Mouse (Mus musculus) cerebellum, postnatal 36 days (tissue): Measurements from ENCODE around the gene Smim17.
"Not testable (repeated sequence)": the region's sequence is repeated elsewhere in the genome, so short reads cannot be mapped to it uniquely, and the experiment has no call there.

Experiments
- DNase-seq, 2 experiments: peaks; one replicate each; pipeline ENCODE4 v3.0.0; 2021 to 2022; ENCODE audit warnings: mixed read lengths in 2 of 2

The Smim17 gene

DNA sequence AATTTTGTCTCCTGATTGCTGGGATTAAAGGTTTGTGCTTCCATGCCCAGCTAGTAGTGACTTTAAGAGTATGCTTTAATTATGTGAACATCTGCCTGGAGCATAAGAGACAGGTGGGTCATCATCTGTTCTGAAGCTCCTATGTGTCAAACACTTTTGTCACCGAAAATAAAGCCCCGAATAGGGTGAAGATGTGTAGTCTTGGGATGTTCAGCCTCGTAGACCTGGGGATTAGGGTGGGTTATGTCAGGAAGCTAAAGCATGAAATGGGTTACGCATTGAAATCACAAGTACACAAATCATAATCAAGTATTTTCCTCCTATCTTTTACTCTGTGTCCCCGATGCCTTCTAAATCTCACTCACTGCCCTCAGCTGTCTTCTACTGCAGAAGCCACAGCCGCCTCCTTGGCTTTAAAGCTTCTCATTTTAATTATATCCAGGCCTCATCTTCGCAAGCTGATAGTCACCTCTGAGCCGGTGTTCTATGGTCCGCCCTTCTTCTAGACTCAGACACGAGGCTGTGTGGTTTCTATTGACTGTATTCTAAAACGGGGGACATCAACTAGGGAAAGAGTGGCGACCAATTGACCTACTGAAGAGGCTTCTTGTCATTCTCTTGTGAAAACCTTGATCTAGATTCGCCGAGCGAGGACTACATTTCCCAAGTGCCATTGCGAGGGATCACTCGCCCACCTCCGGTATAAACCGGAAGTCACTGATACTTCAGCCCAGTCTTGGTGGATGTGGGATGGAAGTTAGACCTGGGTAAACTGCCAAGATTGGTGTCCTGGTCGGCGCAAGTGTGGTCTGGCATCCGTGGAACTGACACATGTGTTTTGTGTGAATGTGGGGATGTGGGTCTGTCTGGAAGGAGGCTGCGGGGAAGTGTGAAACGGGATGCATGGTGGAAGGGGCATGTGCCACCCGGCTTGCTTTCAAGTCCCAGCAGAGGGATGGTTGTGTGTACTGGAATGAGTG lies at the start of gene Smim17:
TSS of gene Smim17 (plus strand) at position 720 of the 980 bp plus-strand sequence.
- peak; percentile 64 to 74 for DNase-seq

DNA sequence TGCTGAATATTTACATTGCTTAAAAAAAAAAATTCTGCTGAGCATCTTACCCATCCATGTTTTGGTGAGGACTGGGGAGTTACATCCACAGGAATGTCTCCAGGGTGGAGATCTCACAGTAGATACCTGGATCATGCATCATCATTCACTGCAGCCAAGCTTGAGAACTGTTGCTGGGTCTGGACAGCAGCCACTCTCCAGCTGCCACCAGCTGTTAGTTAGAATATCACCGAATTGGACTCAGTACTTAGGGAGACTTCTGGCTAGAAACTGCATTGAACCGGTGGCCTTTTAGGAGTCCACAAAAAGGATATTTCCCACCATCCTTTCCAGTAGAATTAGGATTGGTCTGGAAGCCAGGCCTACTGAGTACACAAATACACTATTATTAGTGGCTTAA lies 40.4 kb upstream of the Smim17 start:
- no peak for DNase-seq

DNA sequence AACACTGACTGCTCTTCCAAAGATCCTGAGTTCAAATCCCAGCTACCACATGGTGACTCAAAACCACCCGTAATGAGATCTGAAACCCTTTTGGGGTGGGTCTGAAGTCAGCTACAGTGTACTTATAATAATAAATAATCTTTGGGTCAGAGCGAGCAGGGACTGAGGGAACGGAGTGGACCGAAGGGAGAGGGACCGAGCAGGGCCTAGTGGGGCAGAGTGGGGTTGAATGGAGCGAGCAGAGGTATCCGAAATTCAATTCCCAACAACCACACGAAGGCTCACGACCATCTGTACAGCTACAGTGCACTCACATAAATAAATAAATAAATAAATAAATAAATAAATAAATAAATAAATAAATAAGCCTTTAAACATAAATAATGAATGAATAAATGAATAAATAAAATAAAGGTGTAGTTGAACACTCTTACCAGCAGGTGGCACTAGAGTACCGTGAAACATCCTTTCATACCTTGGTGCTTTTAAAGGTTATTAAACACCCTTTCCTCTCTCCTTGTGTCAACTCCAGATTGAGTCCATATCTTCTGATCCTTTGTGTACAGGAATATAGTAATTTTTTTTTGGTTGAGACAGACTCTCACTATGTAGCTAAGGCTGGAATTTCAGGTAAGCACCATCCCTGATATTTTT lies 39.5 kb upstream of the Smim17 start:
- DNase-seq = peak in 1 of 2 experiments; percentile 34

DNA sequence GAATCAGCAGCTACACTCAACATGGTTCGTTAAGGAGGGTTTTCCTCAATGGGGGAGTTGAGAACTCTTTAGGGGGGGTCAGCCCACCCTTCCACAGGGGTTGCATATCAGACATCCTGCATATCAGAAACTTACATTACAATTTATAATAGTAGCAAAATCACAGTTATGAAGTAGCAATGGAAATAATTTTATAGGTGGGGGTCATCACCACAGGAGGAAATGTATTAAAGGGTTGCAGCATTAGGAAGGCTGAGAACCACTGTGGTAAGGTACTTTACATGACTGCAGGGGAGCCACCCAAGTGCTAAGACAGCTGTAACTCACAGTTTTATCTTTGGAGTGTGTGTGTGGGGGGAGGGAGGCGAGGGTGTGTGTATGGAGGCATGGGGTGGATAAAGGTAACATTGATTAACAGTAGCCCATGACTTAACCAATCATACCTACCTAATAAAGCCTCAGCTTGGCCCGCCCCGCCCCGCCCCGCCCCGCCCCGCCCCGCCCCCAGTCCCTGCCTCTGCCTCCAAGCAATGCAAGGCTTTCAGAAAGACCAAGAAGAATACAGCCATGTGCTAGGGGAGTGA lies 37.9 kb upstream of the Smim17 start:
- no peak for DNase-seq

DNA sequence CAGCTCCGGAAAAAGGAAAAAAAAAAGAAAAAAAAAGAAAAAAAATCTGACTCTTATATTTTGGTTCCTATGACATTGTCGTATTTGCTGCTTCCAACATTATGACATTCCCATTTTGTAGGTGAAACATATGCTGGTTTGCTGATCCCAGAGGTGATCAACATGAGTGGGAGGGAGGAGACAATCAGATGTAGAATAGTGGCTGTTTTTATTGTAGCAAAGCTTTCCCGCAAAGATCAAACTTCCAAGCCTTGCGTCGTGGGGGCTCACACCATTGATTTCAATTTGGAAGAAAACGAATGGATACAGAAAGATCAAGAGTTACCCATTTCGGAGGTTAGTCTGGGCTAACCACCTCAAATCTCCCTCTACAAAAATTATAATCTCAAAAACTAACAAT lies 36.8 kb upstream of the Smim17 start:
- DNase-seq = no peak

DNA sequence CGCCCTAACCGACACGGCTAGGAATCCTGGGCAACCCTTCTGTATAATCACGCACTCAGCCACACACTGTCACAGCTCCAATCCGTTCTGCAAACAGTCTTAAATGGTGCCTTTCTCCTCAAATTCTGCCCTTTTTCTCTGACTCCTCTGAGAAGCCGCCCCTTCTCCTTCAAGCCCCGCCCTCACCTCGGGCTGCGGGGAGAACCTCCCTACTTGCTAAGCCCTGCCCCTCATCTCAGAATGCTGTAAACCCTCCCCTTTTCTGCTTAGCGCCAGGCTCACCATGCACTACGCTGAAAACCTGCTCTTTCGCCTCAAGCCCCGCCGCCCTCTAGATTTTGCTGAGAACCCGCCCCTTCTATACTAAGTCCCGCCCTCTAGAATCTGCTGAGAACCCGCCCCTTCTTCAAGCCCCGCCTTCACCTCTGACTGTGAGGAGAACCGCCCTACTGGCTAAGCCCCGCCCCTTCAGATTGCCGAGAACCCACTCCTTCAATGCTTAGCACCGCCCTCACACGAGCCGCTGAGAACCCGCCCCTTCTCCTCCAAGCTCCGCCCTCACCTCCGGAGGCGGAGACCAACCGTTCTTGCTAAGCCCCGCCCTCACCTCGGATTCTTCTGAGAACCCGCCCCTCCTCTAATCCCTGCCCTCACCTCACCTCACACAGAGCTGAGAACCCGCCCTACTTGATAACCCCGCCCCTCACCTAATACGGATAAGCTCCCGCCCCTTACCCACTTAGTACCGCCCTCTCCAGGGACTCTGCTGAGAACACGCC lies 36.1 kb upstream of the Smim17 start:
- DNase-seq = peak; percentile 98

DNA sequence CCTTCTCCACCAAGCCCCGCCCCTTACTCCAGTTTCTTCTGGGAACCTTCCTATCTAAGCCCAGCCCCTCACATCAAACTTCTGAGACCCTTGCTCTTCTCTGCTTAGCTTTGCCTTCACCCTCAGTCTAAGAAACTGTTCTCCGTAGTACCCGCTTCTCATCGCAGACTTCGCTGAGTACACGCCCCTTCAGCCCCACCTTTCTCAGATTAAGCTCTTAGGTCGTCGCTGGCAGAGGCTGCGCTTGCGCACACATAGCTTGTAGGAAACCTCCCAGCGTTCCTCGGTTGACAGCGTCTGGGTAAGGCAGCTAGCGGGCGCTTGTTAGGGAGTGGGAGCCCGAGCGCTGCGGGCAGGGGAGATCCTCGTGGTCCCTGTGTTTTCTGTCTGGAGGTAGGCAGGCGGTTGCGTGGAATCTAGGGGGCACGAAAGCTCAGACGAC lies 35.4 kb upstream of the Smim17 start, which contains the start of gene Zfp78:
TSS of gene Zfp78 (plus strand) at position 234 of the 442 bp plus-strand sequence.
- DNase-seq = peak in 1 of 2 experiments; percentile 83

DNA sequence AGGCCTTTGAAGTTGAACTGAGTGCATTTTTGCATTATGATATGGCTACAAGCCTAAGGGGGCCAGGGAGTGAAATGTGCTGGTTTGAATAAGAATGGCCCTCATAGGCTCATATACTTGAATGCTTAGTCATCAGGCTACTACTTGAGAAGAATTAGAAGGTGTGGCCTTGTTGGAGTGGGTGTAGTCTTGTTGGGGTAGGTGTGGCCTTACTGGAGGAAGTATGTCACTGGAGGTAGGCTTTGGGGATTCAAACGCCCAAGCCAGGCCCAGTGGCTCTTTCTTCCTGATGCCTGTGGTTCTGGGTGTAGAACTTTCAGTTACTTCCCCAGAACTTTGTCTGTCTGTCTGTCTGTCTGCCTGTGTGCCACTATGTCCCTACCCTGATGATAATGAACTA lies 33.8 kb upstream of the Smim17 start:
- no peak for DNase-seq

DNA sequence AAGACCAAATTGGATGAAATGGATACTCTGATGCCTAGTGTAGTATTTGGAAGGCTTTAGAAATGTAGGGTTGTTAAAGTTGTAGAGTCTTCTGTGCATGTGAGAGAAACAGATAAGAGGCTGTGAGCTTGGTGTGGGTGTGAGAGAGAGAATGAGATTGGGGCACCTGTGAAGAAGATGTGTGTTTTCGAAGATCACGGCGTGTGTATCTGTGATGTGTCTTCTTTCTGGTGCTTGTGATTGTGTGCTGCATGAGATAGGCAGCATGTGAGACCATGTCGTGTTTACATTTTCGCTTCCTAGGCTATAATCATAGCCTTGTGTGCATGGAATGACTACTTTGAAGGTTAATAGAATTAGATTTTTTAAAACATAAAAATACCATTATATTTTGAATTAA lies 31.3 kb upstream of the Smim17 start:
- no peak for DNase-seq

DNA sequence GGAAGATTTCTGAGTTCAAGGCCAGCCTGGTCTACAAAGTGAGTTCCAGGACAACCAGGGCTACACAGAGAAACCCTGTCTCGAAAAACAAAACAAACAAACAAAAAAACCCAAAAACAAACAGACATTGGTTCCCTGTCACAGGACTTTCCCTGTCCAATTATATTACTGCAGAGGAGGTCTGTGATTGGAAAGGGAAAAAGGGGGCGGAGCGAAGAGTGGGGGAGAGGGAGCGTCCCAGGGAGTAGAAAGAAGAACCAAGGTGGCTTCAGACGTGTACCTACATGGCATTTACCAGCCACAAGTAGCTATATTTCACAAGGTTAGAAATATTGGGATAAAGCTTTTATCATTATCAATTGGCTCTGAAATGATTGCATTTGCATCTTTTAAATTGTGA lies 30.4 kb upstream of the Smim17 start:
- DNase-seq = not testable (repeated sequence)

DNA sequence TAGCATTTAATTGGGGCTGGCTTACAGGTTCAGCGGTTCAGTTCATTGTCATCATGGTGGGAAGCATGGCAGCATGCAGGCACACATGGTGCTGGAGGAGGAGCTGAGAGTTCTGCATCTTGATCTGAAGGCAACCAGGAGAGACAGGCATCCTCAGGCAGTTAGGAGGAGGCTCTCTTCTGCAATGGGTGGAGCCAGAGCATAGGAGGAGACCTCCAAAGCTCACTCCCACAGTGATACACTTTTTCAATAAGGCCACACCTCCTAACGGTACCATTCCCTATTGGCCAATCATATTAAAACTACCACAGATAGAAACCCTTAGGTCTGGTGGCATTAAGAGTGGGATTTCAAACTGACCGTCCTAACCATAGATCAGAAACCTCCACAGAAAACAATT lies 29.1 kb upstream of the Smim17 start:
- DNase-seq = no peak

DNA sequence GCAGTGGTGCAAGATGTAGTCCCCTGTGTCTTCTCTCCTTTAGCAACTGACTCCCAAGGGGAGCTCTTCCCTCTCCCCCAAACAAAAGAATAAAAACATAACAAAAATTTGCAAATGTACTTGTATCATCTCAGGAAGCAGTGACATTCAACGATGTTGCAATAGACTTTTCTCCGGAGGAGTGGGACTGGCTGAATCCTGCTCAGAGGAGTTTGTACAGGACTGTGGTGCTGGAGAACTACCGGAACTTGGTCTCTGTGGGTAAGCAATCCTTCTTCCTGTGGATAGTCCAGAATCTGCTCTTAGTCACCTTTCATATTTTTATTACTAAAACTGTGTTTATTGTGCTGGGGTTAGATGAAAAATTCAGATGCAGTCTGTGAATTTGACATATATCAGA lies 25.5 kb upstream of the Smim17 start:
- no peak for DNase-seq

DNA sequence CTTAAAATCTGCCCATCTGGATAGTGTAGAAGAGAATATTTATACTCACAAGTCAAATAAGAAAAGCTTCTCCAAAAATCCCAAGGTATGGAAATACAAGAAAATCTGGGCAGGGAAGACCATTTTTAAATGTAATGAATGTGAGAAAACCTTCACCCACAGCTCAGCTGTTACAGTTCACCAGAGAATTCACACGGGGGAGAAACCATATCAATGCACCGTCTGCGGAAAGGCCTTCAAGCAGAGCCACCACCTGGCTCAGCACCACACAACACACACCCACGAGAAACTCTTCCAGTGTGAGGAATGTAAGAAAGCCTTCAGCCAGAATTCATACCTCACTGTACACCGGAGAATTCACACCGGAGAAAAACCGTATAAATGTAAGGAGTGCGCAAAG lies 20.1 kb upstream of the Smim17 start:
- DNase-seq = no peak

DNA sequence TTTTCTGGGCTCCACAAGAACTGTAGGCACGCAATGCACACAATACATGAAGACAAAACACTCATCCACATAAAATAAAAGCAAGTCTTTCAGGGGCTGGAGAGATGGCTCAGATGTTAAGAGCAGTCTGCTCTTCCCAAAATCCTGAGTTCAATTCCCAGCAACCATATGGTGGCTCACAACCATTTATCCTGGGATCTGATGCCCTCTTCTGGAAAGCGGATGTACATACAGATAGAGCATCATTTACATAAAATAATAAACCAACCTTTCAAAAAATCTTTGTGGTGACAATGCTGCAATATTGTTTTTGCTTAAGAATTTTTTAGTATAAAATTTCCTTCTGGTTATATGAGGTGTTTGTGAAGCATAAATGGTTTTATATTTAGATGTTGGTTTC lies 17.1 kb upstream of the Smim17 start:
- no peak for DNase-seq

DNA sequence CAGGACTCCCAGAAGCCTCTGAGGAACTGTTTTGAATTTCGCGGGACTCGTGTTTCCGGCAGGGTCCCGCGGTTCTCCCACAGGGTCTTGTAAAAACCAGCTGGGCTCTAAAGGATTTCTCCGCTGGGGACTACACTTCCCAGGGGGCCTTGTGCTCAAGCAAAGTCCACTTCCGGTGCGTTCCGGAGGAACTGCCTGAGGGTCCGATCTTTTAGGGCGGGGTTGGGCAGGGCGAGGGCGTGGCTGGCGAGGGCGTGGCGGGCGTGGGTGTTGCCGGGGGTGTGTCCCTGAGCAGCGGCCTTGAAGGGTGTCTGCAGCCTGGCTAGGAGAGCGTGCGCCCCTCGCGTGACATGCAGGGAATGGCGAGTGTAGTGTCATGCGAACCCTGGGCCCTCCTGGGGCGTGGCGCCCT lies 15.5 kb upstream of the Smim17 start, which contains the start of gene Zfp28:
TSS of gene Zfp28 (plus strand) at position 252 of the 412 bp plus-strand sequence.
- peak; percentile 88 to 90 for DNase-seq

DNA sequence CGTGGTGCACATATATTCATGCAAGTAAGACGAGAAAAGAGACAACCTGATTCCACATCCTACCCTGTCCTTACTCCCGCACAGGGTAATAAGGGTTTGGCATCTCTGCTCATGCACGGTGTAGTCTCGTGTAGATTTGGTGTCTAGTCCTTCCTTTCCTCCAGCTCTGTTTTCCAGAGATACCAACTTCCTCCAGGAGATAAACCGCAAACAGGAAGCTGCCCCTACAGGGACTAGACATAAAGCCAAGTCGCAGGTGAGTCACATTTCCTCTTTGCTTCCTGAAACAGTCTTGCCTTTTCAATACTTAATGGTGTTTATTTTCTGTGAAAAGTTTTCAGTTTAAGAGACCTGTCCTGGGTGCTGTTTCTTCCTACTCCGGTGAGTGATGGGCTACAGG lies 14.5 kb upstream of the Smim17 start:
- DNase-seq = no peak

DNA sequence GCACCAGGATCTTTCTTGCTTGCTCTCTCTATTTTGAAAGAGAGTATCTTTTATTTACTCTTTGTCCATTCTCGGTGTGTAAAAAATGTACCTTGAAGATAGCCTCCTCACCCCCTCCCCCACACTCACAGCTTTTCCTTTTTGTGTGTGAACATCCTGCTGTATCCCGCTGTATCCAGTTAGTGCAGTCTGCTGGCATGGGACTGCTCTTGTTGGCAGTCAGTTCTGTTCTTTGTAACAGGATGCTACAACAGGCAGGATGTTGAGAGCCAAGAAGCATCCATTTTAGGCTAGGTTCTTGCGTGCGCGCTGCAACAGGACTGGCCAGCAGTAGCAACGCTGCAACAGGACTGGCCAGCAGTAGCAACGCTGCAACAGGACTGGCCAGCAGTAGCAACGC lies 11.5 kb upstream of the Smim17 start:
- no peak for DNase-seq

DNA sequence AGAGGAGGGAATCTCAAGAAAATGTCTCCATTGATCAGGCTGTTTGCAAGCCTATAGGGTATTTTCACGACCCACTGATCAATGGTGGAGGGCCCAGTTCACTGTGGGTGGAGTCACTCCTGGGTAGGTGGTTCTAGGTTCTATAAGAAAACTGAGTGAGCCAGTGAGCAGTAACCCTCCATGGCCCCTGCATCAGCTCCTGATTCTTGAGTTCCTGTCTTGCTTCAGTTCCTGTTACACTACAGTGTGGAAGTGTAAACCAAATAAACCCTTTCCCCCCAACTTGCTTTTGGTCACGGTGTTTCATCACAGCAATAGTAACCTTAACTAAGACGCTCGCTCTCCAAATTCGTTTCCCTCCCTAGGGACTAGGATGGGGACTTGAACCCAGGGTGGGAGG lies 9.5 kb upstream of the Smim17 start:
- no peak for DNase-seq

DNA sequence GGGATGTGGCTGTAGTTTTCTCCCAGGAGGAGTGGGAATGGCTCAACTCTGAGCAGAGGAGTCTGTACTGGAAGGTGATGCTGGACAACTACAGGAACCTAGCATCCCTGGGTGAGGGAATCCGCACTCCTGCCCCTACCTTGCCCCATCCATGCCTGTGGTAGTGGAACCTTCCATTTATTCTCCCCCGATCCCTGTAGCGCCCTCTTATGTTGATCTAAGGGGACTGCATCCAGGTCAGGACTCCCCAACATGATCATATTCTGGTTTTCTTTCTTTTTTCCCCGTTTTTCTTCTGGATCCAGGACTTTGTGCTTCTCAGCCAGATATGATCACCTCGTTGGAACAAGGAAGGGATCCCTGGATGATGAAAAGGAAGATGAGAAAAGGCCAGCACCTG lies 9.1 kb upstream of the Smim17 start:
- no peak for DNase-seq

DNA sequence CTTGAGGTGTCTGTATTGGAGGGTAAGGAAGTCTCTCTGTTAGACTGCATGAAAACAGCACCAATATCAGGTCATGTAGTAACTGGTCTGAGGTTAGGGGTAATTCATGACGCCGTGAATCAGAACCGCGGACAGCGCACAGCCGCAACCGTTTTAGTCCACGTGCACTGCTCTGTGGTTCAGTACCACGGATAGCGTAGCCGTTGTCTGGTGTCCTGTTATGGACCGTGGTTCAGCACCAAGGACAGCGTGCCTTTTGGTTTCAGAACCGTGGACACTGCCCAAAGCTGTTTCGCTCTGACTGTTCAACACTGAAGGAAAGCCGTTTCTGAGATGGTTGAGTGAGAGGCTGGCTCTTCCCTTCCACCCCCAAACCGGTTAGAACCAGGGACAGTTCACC lies 11.5 kb downstream of the Smim17 start, which contains the start of gene Gm20715:
TSS of gene Gm20715 (plus strand) at position 235 of the 400 bp plus-strand sequence.
- peak; percentile 40 to 48 for DNase-seq

DNA sequence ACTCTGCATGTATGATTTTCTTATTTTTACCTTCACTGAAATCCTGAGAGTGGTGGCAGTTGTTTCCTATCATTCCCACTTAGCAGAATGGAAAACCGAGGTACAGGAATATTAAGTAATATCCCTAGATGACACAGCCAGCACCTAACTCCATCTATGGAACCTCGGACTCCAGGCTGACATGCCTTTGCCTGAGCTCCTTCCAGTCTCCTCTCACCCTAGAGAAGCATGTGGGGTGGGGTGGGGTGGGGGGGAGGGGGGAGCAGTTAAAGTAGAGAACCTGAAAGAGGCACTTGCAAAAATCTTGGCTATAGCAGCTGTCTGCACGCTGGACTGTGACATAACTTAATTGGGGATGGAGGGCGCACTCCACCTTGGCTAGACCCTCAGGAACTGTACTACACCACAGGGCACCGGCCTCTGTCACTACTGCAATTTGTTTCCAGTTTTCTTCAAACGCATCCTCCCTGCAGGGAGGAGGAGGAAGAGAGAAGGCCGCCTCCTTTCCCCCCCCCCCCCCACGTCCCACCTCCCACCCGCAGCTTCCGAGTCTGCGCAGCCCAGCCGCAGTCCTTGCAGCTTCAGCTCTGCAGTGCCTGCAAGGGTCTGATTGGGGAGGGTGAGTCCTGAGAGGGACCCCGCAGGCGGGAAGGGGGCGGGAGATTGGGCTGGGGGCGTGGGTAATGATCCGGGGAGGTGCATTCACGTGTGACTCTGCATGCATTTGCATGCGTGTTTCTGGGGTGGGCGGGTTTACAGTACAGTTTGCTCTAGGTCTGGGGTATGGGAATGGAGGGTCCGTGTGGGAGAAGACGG lies 16.3 kb downstream of the Smim17 start:
- DNase-seq = peak in 1 of 2 experiments; percentile 11

DNA sequence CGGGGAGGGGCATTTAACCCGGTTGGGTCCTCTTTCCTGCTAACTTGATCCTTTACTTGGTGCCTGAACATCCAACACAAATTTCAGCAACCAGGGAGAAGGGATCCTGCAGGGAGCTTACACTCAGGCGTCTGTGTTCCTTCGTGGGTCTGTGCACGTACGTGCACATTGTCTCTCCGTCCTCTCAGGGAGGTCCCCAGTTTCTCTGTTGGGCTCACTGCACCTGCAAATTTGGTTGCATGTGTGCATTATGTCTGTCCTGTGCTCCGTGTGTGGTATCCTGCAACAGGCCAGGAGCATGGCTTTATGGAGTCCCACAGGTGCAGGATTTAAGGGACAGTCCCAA lies 16.9 kb downstream of the Smim17 start:
- no peak for DNase-seq
